Mouse (Mus musculus) stomach, postnatal 0 days (tissue): ENCODE data around the gene Pyy. TPM values are rescaled to one million over a fixed set of nuclear protein-coding genes. Genes with fewer than 3 reads are reported as not detected.

ENCODE experiments used
- ATAC-seq: fragments of 200-750 bp; cut with Nextera tagmentation; 2 replicates; pipeline ENCODE4 v1.8.0; 2017; ENCODE audit not compliant: low FRiP score, low TSS enrichment
- DNase-seq: peaks from one replicate; pipeline ENCODE4 v3.0.0-alpha.2; 2016; ENCODE audit warnings: low spot score
- H3K27ac ChIP-seq: fragments of 300-500 bp; sonication (generic); replicated peaks from 2 replicates; pipeline ENCODE4 v1.5.1; 2014; ENCODE audit warnings: mild to moderate bottlenecking, control low read depth
- H3K27me3 ChIP-seq: fragments of 300-500 bp; sonication (generic); 2 replicates; pipeline ENCODE4 v1.6.1; 2014; ENCODE audit warnings: low read length; ENCODE audit not compliant: control insufficient read depth, insufficient read depth
- H3K36me3 ChIP-seq: fragments of 300-500 bp; sonication (generic); 2 replicates; pipeline ENCODE4 v1.6.1; 2014; ENCODE audit warnings: low read length, mixed read lengths; ENCODE audit not compliant: control insufficient read depth, insufficient read depth
- H3K4me1 ChIP-seq: fragments of 300-500 bp; sonication (generic); replicated peaks from 2 replicates; pipeline ENCODE4 v1.6.1; 2014; ENCODE audit warnings: antibody characterized with exemption; ENCODE audit not compliant: control insufficient read depth, insufficient read depth
- H3K4me2 ChIP-seq: fragments of 300-500 bp; sonication (generic); replicated peaks from 2 replicates; pipeline ENCODE4 v1.6.1; 2014; ENCODE audit warnings: low read depth, mild to moderate bottlenecking, control low read depth, moderate library complexity
- H3K4me3 ChIP-seq: fragments of 300-500 bp; sonication (generic); 2 replicates; pipeline ENCODE4 v1.5.1; 2014; ENCODE audit warnings: low read depth, low read length, control low read depth
- H3K9ac ChIP-seq: fragments of 300-500 bp; sonication (generic); 2 replicates; pipeline ENCODE4 v1.6.1; 2014; ENCODE audit warnings: mild to moderate bottlenecking, low read length, control low read depth, mixed read lengths
- H3K9me3 ChIP-seq: fragments of 300-500 bp; sonication (generic); 2 replicates; pipeline ENCODE4 v1.6.1; 2016; ENCODE audit warnings: low read length; ENCODE audit not compliant: control insufficient read depth
- CTCF ChIP-seq: IDR thresholded peaks from 2 replicates; pipeline ENCODE4 v1.5.1; 2016; ENCODE audit warnings: antibody characterized with exemption, low read depth, mild to moderate bottlenecking, moderate library complexity
- EP300 ChIP-seq: optimal IDR thresholded peaks from 2 replicates; pipeline ENCODE3; 2016; ENCODE audit warnings: antibody characterized with exemption
- WGBS: fragments of 180-500 bp; shearing (Covaris S2); extraction: QIAGEN DNeasy Blood & Tissue Kit; methylation state at CpG from one replicate; pipeline ENCODE4 v1.1.7; 2014; 5-methylcytosine and 5-hydroxymethylcytosine counted together
- polyA plus RNA-seq: library from polyadenylated mRNA; unstranded; fragments of >200 nt; fragmentation: Nextera tagmentation; extraction: Ambion mirVana; gene quantifications from 2 replicates; pipeline ENCODE4 v1.2.1, GENCODE M21; 2015

Gene Pyy
- polyA plus RNA-seq, 1 experiment from 2014 or later: 64.3 TPM

DNA sequence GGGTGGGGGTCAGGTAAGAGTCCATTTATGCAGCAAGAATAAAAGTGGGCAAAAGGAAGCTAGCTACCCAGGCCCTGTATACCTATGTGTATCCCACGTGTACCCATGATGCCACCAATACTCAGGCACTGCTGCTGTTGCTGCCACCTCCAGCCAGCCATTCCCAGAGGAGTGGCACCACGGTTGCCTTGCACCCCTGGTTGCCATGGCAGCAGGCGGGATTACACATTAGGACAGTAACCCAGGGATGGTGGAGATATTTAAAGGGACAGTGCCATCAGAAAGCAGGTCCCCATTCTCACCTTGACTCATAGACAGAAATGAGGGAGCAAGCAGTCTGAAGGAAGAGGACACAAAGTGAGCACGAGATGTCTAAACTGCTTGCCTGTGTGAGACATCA is 24.4 kb downstream of the Pyy start:
- Histone ChIP-seq H3K27me3 (no peaks in the 10 kb centered on the region), H3K27ac (no peak overlapping the region), H3K4me1 (no peaks in the 10 kb centered on the region), H3K4me2 (no peak overlapping the region), H3K36me3 (no peaks in the 10 kb centered on the region), H3K9ac (no peak overlapping the region), H3K9me3 (no peaks in the 10 kb centered on the region), H3K4me3 (no peak overlapping the region)
- TF ChIP-seq CTCF (no peak), EP300 (no peak)
- ATAC-seq (no peak), DNase-seq (no peak)
- 57% methylated on average over 4 of the region's 4 CpGs for WGBS

DNA sequence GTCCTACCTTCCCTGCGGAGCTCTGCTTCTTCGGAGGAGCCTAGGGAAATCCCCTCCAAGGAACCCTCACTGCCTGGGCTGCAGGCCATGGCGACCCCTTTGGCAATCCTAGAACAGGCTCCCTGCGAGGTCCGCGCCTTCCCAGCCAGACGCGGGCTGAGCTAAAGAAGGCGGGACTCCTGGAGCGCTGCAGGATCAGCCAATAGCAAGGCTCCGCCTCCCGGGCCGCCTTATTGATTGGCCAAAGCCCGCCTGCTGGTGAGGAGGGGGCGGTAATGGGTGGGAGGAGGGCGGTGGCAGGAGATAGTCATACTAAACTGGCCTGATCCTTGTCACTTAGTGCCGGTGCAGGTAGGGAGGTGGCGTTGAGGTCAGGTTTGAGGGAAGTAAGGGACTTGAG is 25.3 kb downstream of the Pyy start:
- H3K36me3 ChIP-seq: no peaks in the 10 kb centered on the region
- DNase-seq: peak; percentile 81
- H3K4me3 ChIP-seq: peak overlapping the region; percentile 31
- no peaks in the 10 kb centered on the region for H3K27me3 ChIP-seq
- no peaks in the 10 kb centered on the region for H3K4me1 ChIP-seq
- ATAC-seq: peak; percentile 72; the same call in 1 of the 2 replicates
- TF ChIP-seq CTCF: no peak; the same call in 1 of the 2 replicates
- no peak for TF ChIP-seq EP300
- peak overlapping the region; percentile 62 for H3K4me2 ChIP-seq
- peak overlapping the region; percentile 50 for H3K9ac ChIP-seq
- WGBS: 1% methylated on average over 17 of the region's 18 CpGs
- H3K27ac ChIP-seq: no peak overlapping the region
- no peaks in the 10 kb centered on the region for H3K9me3 ChIP-seq

DNA sequence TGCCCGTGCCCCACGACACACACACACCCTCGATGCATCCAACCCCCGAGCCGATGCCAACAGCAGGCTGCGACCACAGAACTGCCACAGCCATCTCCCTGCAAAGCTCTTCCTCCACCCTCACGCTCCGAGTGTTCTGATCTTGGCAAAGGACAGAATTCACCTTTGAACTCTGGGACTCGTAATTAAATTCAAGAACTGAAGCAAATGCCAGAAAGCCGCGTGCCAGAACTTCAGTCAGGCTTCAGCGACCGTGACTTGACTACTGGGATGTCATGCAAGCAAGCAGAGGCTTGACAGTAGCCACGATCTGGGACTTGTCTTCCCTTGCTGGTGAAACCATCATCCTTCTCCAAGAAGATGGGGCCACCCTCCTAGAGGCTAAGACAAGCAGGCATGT is 33.9 kb downstream of the Pyy start:
- no peak overlapping the region for H3K9ac ChIP-seq
- no peaks in the 10 kb centered on the region for H3K27me3 ChIP-seq
- H3K9me3 ChIP-seq: no peaks in the 10 kb centered on the region
- no peak overlapping the region for H3K4me2 ChIP-seq
- H3K4me3 ChIP-seq: no peak overlapping the region
- no peak for DNase-seq
- H3K36me3 ChIP-seq: no peaks in the 10 kb centered on the region; the same call in 1 of the 2 replicates
- WGBS: 81% methylated on average over 14 of the region's 14 CpGs
- ATAC-seq: no peak
- no peaks in the 10 kb centered on the region for H3K4me1 ChIP-seq
- no peak overlapping the region for H3K27ac ChIP-seq
- TF ChIP-seq EP300 (no peak), CTCF (no peak)

DNA sequence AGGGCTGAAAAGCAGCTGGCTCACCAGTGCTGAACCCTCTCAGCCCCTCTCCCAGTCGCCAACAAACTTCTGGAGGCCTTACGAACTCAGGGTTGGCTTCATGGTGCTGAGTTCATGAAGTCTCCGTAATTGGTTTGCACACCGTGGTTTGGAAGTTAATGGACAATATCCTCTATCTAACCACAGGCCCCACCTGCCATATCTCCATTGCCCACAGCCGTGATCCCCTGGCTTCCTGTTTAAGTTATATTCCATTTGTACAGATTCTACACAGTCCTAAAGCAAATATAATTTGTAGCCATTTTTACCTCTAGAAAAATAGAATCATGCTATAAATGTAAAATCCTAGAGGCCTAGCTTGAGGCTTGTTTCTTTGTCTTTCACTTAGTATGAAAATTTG is 34.9 kb downstream of the Pyy start:
- Histone ChIP-seq H3K9me3 (no peaks in the 10 kb centered on the region), H3K4me3 (no peak overlapping the region), H3K36me3 (no peaks in the 10 kb centered on the region; the same call in 1 of the 2 replicates), H3K4me2 (no peak overlapping the region), H3K27ac (no peak overlapping the region), H3K9ac (no peak overlapping the region), H3K4me1 (no peaks in the 10 kb centered on the region), H3K27me3 (no peaks in the 10 kb centered on the region)
- ATAC-seq (no peak), DNase-seq (no peak)
- WGBS: 66% methylated on average over 5 of the region's 5 CpGs
- TF ChIP-seq EP300 (no peak), CTCF (no peak)

DNA sequence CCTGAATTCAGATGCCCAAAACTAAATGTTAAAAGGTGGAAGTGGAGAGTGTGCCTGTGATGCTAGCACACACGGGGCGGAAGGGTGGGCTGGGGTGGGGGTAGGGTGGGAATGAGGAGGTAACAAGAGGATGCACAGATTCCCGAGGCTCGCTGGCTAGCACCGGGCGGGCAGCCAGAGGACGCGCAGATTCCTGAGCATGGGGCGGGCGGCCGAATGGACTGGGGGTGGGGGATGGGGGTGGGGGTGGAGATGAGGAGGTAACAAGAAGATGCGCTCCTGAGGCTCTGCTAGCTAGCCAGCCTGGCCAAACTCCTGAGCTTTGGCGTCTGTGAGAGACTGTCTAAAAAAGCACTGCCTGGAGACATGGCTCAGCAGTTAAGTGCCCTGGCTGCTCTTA is 37.2 kb downstream of the Pyy start:
- H3K9me3 ChIP-seq: no peaks in the 10 kb centered on the region
- H3K4me1 ChIP-seq: no peaks in the 10 kb centered on the region
- no peaks in the 10 kb centered on the region for H3K27me3 ChIP-seq
- 26% methylated on average over 11 of the region's 13 CpGs for WGBS
- H3K36me3 ChIP-seq: no peaks in the 10 kb centered on the region
- no peak for TF ChIP-seq CTCF
- no peak for TF ChIP-seq EP300
- ATAC-seq (no peak), DNase-seq (no peak)
- no peak overlapping the region for H3K27ac ChIP-seq
- H3K4me3 ChIP-seq: no peak overlapping the region
- peak overlapping the region; percentile 11; the same call in 1 of the 2 replicates for H3K4me2 ChIP-seq
- no peak overlapping the region for H3K9ac ChIP-seq

DNA sequence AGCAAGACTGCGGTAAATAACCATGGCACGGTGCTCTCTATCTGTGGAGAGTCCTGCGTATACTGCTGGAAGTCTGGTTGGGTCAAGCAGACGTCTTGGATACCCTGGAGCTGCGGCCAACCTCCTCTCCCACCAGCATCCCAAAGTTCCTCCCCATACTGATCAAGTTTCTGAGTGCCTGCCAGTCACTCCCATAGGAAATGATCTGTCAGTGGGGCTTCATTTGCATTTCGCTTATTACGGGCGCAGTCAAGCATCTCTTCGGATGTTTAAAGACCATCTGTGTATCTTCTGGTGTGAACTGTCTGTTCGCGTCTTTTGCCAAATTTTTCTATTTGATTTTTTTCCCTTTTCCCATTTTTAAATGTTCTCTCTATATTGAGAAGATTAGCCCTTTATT is 38.0 kb downstream of the Pyy start:
- TF ChIP-seq CTCF: no peak
- no peak for TF ChIP-seq EP300
- H3K4me2 ChIP-seq: no peak overlapping the region
- H3K9ac ChIP-seq: no peak overlapping the region
- DNase-seq (no peak), ATAC-seq (no peak)
- H3K4me1 ChIP-seq: no peaks in the 10 kb centered on the region
- H3K27ac ChIP-seq: no peak overlapping the region
- H3K4me3 ChIP-seq: no peak overlapping the region
- no peaks in the 10 kb centered on the region for H3K27me3 ChIP-seq
- WGBS: 81% methylated on average over 11 of the region's 11 CpGs
- H3K9me3 ChIP-seq: no peaks in the 10 kb centered on the region
- no peaks in the 10 kb centered on the region for H3K36me3 ChIP-seq
